Mouse (Mus musculus) stomach, embryonic 14.5 days (tissue): ENCODE measurements at regions not wholly inside any gene's neighbourhood (a gene's known extent, or its start where the extent isn't known, plus 50 kb on each side); places are given as distances from the start of the nearest gene placed in this dataset.
A peak's percentile ranks its signal among the peaks of the same experiment; 100 is the strongest.

Experiments
- ATAC-seq: fragments of 200-750 bp; cut with Nextera tagmentation; 2 replicates; pipeline ENCODE4 v1.8.0; 2017; ENCODE audit warnings: low read depth, moderate TSS enrichment; ENCODE audit not compliant: insufficient number of reproducible peaks, insufficient read depth, low FRiP score
- H3K27ac ChIP-seq: fragments of 300-500 bp; sonication (generic); 2 replicates; pipeline ENCODE4 v1.5.1; 2014; ENCODE audit warnings: mild to moderate bottlenecking, low read length, moderate library complexity, mixed read lengths
- H3K27me3 ChIP-seq: fragments of 300-500 bp; sonication (generic); 2 replicates; pipeline ENCODE4 v1.6.1; 2014; ENCODE audit warnings: low read length, control low read depth, mixed read lengths; ENCODE audit not compliant: control insufficient read depth, insufficient read depth
- H3K36me3 ChIP-seq: fragments of 300-500 bp; sonication (generic); 2 replicates; pipeline ENCODE4 v1.6.1; 2014; ENCODE audit warnings: mild to moderate bottlenecking, control low read depth, low read length, moderate library complexity, mixed read lengths; ENCODE audit not compliant: control insufficient read depth, insufficient read depth
- H3K4me1 ChIP-seq: fragments of 300-500 bp; sonication (generic); 2 replicates; pipeline ENCODE4 v1.6.1; 2014; ENCODE audit warnings: low read length, control low read depth, mixed read lengths; ENCODE audit not compliant: control insufficient read depth, insufficient read depth
- H3K4me2 ChIP-seq: fragments of 300-500 bp; sonication (generic); replicated peaks from 2 replicates; pipeline ENCODE4 v1.6.1; 2014; ENCODE audit warnings: low read depth, low read length, control low read depth
- H3K4me3 ChIP-seq: fragments of 300-500 bp; sonication (generic); 2 replicates; pipeline ENCODE4 v1.5.1; 2014; ENCODE audit warnings: low read depth, low read length, control low read depth
- H3K9ac ChIP-seq: fragments of 300-500 bp; sonication (generic); replicated peaks from 2 replicates; pipeline ENCODE4 v1.6.1; 2014; ENCODE audit warnings: low read depth, mild to moderate bottlenecking, control low read depth, low read length, moderate library complexity, mixed read lengths
- H3K9me3 ChIP-seq: fragments of 300-500 bp; sonication (generic); 2 replicates; pipeline ENCODE4 v1.6.1; 2016; ENCODE audit warnings: low read depth, low read length, control low read depth; ENCODE audit not compliant: control insufficient read depth
- WGBS: fragments of 180-500 bp; shearing (Covaris S2); extraction: QIAGEN DNeasy Blood & Tissue Kit; methylation state at CpG from one replicate; pipeline ENCODE4 v1.1.7; 2014; 5-methylcytosine and 5-hydroxymethylcytosine counted together

DNA sequence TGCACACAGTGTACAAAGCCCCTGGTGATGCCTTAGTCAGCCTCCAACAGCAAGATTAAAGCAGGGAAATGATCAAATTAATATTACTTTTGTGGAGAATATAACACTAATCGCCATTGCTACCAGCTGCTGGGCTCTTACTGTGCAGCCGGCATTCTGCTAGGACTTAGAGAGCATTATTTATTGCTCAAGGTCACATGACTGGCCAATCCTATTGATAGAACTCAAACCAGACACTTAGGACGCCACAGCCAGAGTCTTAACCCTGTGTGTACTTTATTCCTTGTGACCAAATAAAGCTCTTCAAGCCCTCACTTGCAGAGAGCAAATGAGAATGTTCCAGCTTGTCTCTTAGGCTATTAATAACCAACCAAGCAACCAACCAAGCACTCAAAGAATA lies 152.6 kb downstream of the Gm815 start:
- Histone ChIP-seq H3K27ac (0 out of 2 replicates have a peak overlapping the region, but pooled peaks have one; percentile 33), H3K27me3 (no peaks in the 10 kb centered on the region), H3K36me3 (no peaks in the 10 kb centered on the region), H3K9me3 (no peaks in the 10 kb centered on the region), H3K4me1 (peaks cover 7% of the 10 kb centered on the region; the same call in 1 of the 2 replicates), H3K9ac (no peak overlapping the region), H3K4me3 (no peak overlapping the region), H3K4me2 (no peak overlapping the region)
- 13% methylated on average over 3 of the region's 3 CpGs for WGBS
- ATAC-seq, result peak; percentile 72; the same call in 1 of the 2 replicates

DNA sequence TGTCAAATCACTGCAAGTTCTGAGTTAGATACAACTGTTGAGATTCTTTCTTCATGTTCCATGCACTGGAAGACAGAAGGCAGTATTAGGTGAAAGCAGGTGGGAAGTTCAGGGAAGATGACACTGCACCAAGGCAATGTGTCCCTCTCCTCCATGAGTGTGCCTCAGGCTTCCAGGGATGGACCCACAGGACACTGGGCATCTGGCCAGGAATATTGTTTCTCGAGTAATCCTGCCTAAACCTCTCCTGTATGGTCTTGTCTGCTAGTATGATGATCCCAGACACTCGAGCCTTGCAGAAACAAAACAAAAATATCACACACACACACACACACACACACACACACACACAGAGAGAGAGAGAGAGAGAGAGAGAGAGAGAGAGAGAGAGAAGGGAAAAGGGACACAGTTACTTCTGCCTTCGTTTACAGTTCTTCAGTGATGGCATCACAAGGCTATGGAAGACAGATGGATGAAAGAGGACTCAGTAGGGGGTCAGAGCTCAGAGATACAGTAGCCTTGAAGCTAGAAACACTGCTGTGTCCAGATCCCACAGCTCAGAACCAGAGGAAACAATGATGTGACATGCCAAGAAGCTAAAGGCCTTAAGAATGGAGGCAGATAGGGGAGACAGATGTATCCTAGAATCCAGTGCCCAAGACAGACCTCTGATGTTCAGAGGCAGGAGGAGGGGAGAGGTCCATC lies 154.8 kb downstream of the Gm815 start:
- Histone ChIP-seq H3K27me3 (no peaks in the 10 kb centered on the region), H3K4me3 (no peak overlapping the region), H3K4me2 (no peak overlapping the region), H3K4me1 (peaks cover 7% of the 10 kb centered on the region; the same call in 1 of the 2 replicates), H3K9ac (no peak overlapping the region), H3K36me3 (no peaks in the 10 kb centered on the region), H3K9me3 (no peaks in the 10 kb centered on the region), H3K27ac (no peak overlapping the region)
- ATAC-seq, result no peak
- WGBS, result 51% methylated on average over 3 of the region's 3 CpGs

DNA sequence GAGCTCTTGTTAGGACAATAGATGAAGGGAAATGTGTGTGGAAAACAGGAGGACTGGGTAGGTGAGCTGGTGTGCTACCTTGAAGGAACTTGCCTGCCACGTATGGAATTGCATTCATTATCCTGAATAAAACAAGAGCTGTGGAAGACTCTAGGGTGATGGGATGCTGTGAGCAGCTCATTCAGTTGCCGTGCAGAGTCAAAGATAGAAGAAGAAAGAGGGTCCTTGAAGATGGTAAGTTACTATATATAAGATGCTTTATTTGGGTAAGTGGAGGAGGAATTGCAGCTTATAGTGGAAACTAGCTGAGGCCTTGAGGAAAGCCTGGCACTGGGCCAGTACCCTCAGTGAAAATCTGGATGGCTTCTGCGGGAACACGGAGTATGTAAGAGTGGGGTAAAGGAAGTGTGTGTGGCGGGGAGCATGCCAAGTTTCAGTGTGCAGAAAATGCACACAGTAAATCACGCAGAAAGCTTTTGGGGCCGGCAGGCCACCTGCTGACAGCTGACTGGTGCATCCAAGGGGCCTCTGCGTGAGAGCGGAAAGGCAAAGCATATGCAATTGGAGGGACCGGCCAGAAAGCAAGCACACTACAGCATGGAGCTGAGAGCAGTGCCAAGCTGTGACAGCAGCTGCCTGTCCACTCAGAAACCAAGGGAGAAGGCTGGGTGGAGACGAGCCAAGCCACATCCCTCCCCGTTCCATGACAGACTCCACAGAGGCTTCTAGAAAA lies 149.7 kb upstream of the Vldlr start:
- H3K9me3 ChIP-seq, result no peaks in the 10 kb centered on the region
- H3K36me3 ChIP-seq, result no peaks in the 10 kb centered on the region
- peak; percentile 49; the same call in 1 of the 2 replicates for ATAC-seq
- no peaks in the 10 kb centered on the region for H3K4me1 ChIP-seq
- no peak overlapping the region for H3K4me2 ChIP-seq
- H3K27ac ChIP-seq, result no peak overlapping the region
- WGBS, result 41% methylated on average over 12 of the region's 12 CpGs
- H3K9ac ChIP-seq, result no peak overlapping the region
- H3K27me3 ChIP-seq, result no peaks in the 10 kb centered on the region
- no peak overlapping the region for H3K4me3 ChIP-seq

DNA sequence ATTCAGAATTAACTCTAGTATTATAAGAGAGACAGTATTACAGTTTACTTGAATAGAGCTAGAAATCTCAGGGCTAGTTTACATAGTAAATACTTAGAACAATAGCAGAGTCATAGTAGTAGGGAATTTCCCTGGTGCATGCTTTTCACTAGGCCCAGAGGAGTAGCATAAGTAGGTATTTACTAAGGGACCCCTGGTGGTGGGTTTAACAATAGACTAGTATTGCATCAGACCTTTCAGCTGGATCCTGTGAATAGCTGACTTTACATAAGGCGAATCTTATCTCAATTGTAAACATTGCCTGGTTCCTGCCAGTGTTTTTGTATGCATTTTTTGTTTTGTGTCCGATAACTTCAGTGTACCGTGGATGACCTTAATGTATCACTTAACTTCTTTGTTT lies 143.0 kb upstream of the Vldlr start:
- Histone ChIP-seq H3K27me3 (no peaks in the 10 kb centered on the region), H3K9me3 (no peaks in the 10 kb centered on the region), H3K9ac (no peak overlapping the region), H3K27ac (no peak overlapping the region), H3K36me3 (no peaks in the 10 kb centered on the region), H3K4me2 (no peak overlapping the region), H3K4me1 (no peaks in the 10 kb centered on the region), H3K4me3 (no peak overlapping the region)
- WGBS, result 61% methylated on average over 3 of the region's 3 CpGs
- no peak for ATAC-seq

- 56% methylated on average over 5 of the region's 5 CpGs for WGBS
- H3K27me3 ChIP-seq, result no peaks in the 10 kb centered on the region
Measured at GRCm38 (mm10) chr19:27075019-27075418, 141.3 kb upstream of the Vldlr start.

GRCm38 (mm10) chr19:27076920-27077512 lies 139.3 kb upstream of the Vldlr start:
- no peak overlapping the region for H3K4me2 ChIP-seq
- no peak overlapping the region for H3K4me3 ChIP-seq
- 54% methylated on average over 4 of the region's 4 CpGs for WGBS
- H3K9me3 ChIP-seq, result no peaks in the 10 kb centered on the region
- H3K27ac ChIP-seq, result no peak overlapping the region
- no peak overlapping the region for H3K9ac ChIP-seq
- H3K27me3 ChIP-seq, result no peaks in the 10 kb centered on the region
- H3K4me1 ChIP-seq, result no peaks in the 10 kb centered on the region
- no peak for ATAC-seq
- H3K36me3 ChIP-seq, result no peaks in the 10 kb centered on the region

More at GRCm38 (mm10) chr19:27075019-27075418, 141.3 kb upstream of the Vldlr start:
- Histone ChIP-seq H3K4me3 (no peak overlapping the region), H3K36me3 (no peaks in the 10 kb centered on the region), H3K4me1 (no peaks in the 10 kb centered on the region), H3K9me3 (no peaks in the 10 kb centered on the region), H3K9ac (no peak overlapping the region), H3K4me2 (no peak overlapping the region), H3K27ac (no peak overlapping the region)
- no peak for ATAC-seq

DNA sequence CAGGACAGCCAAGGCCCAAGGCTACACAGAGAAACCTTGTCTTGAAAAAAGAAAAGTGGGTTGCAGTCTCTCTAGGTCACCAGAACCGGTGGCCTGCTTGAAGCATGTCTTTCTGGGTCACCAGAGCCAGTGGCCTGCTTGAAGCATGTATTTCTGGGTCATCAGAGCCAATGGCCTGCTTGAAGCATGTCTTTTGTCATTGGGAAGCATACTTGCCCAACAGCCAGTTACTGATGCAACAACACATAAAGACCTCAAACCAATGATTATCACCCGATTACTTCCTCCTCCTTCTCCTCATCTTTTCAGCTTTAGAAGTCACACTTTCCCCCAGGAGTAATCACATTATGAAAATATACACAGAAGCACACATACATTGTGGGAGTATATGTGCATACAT lies 128.9 kb upstream of the Vldlr start:
- ATAC-seq, result no peak
- no peaks in the 10 kb centered on the region for H3K27me3 ChIP-seq
- H3K4me3 ChIP-seq, result no peak overlapping the region
- H3K4me2 ChIP-seq, result no peak overlapping the region
- no peaks in the 10 kb centered on the region for H3K36me3 ChIP-seq
- no peak overlapping the region for H3K9ac ChIP-seq
- H3K9me3 ChIP-seq, result no peaks in the 10 kb centered on the region
- WGBS, result 81% methylated on average over 2 of the region's 2 CpGs
- no peaks in the 10 kb centered on the region for H3K4me1 ChIP-seq
- H3K27ac ChIP-seq, result no peak overlapping the region

GRCm38 (mm10) chr19:27087833-27088232 lies 128.5 kb upstream of the Vldlr start:
- H3K9ac ChIP-seq, result no peak overlapping the region
- H3K4me1 ChIP-seq, result no peaks in the 10 kb centered on the region
- no peak overlapping the region for H3K27ac ChIP-seq
- no peaks in the 10 kb centered on the region for H3K27me3 ChIP-seq
- no peak overlapping the region for H3K4me2 ChIP-seq
- ATAC-seq, result no peak
- 69% methylated on average over 5 of the region's 5 CpGs for WGBS
- no peaks in the 10 kb centered on the region for H3K36me3 ChIP-seq
- no peaks in the 10 kb centered on the region for H3K9me3 ChIP-seq
- no peak overlapping the region for H3K4me3 ChIP-seq
